ENCODE assay signal across 10 mouse cellular contexts in the genomic region with DNA sequence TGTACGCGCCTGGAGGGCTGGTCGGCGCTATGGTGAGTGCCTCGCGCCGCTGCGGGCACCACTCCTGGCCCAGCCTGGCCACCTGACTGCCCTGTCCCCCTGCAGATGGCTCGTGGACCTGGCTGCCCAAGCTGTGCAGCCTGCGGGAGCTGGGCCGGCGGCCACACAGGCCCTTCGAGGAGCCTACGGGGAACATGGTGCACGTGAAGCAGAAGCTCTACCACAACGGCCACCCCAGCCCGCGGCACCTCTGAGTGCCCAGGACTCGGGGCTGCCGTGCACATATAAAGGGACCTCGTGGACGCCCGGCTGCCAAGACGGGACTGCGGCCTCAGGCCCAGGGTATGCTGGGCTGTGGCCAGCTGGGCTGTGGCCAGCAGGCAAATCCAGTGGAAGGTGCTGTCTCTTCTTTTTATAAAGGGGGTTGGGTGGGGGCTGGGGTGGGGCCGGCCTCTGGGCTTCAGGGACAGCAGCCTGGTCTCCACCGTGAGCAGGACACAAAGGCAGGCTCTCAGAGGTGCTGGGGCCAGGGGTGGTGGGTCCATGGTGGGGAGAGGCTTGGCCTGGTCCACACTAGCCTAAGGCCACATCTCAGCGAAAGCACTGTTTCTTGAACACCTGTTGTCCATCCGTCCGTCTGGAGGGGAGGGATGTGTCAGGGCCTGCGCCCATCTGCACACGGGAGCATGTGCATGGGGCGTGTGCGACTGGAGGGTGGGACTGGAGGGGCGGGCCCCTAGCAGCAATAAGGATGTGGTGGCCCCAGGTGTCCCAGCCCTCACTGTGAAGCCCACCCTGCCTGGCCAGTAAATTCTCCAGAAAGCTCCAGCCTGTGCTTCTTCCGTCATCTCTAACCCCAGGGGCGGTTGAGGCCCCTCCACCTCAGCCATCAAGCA. TPM values are rescaled to one million over a fixed set of nuclear protein-coding genes. Genes with fewer than 3 reads are reported as not detected.
A peak's percentile ranks its signal among the peaks of the same experiment; 100 is the strongest.
DNase-seq lines count a peak whose midpoint lies in the region; ATAC-seq and TF ChIP-seq lines count a peak whose summit lies in the region.
"Had no signal": no experiment of that assay in that cellular context is flagged by ENCODE, and none has a peak within 500 bp of the region (broad histone marks: within the 10 kb centered on the region; RNA-seq: fewer than 3 reads in every experiment).

No protein-coding gene starts in this region.

- H3K9ac ChIP-seq in hindbrain, postnatal 0 days (replicated peaks; ENCODE audit: low read length): no peak overlapping the region
- H3K9ac ChIP-seq in hindbrain, embryonic 13.5 days: no peak overlapping the region
- no peak overlapping the region for H3K9ac ChIP-seq in neural tube, embryonic 13.5 days
- no peak overlapping the region for H3K9ac ChIP-seq in neural tube, embryonic 15.5 days (replicated peaks)
- H3K9ac ChIP-seq: limb, embryonic 13.5 days had no signal

- peak; percentile 59 for DNase-seq in hindbrain, postnatal 0 days (ENCODE audit: low spot score)
- peak; percentile 83 to 86 for DNase-seq in cerebellum, adult 2 months
- DNase-seq in heart, postnatal 14 days: peak; percentile 50 to 59
- DNase-seq in urinary bladder, adult 2 months (ENCODE audit: low spot score): no peak

- TF ChIP-seq POLR2A in cerebellum, adult 2 months (IDR thresholded peaks at IDR 0.05; ENCODE audit: borderline replicate concordance, insufficient read depth, low read length): 0 out of 2 replicates have a peak, but pooled peaks have one; percentile 7

- peaks cover 8% of the 10 kb centered on the region; the same call in 1 of the 2 replicates for H3K4me1 ChIP-seq in hindbrain, postnatal 0 days (ENCODE audit: insufficient read depth, low read length)
- H3K4me1 ChIP-seq in hindbrain, embryonic 13.5 days (replicated peaks): peaks cover 28% of the 10 kb centered on the region
- peaks cover 30% of the 10 kb centered on the region for H3K4me1 ChIP-seq in neural tube, embryonic 13.5 days (replicated peaks)
- H3K4me1 ChIP-seq in neural tube, embryonic 15.5 days: peaks cover 33% of the 10 kb centered on the region
- peaks cover 68% of the 10 kb centered on the region for H3K4me1 ChIP-seq in cerebellum, adult 2 months (ENCODE audit: control insufficient read depth, insufficient read depth, low read length)

- H3K4me2 ChIP-seq in hindbrain, postnatal 0 days (ENCODE audit: low read depth, low read length): no peak overlapping the region
- no peak overlapping the region for H3K4me2 ChIP-seq in hindbrain, embryonic 13.5 days
- H3K4me2 ChIP-seq in neural tube, embryonic 13.5 days: no peak overlapping the region
- no peak overlapping the region for H3K4me2 ChIP-seq in neural tube, embryonic 15.5 days
- H3K4me2 ChIP-seq: limb, embryonic 13.5 days had no signal

- H3K36me3 ChIP-seq in hindbrain, postnatal 0 days (ENCODE audit: insufficient read depth, low read length): peaks cover 36% of the 10 kb centered on the region
- peaks cover 80% of the 10 kb centered on the region for H3K36me3 ChIP-seq in hindbrain, embryonic 13.5 days
- peaks cover 74% of the 10 kb centered on the region for H3K36me3 ChIP-seq in neural tube, embryonic 13.5 days
- H3K36me3 ChIP-seq in neural tube, embryonic 15.5 days: peaks cover 76% of the 10 kb centered on the region

- H3K27me3 ChIP-seq in hindbrain, postnatal 0 days (ENCODE audit: insufficient read depth, low read length): no peaks in the 10 kb centered on the region
- no peaks in the 10 kb centered on the region for H3K27me3 ChIP-seq in hindbrain, embryonic 13.5 days
- H3K27me3 ChIP-seq in neural tube, embryonic 13.5 days: no peaks in the 10 kb centered on the region
- H3K27me3 ChIP-seq in neural tube, embryonic 15.5 days (replicated peaks): no peaks in the 10 kb centered on the region
- no peaks in the 10 kb centered on the region for H3K27me3 ChIP-seq in cerebellum, adult 2 months (ENCODE audit: control insufficient read depth, insufficient read depth, low read length)
- H3K27me3 ChIP-seq: limb, embryonic 13.5 days; megakaryocyte, embryonic 14.5 days; Patski had no signal

- 64% methylated on average over 37 of the region's 37 CpGs for WGBS in hindbrain, postnatal 0 days
- 85% methylated on average over 37 of the region's 37 CpGs for WGBS in hindbrain, embryonic 13.5 days
- WGBS in neural tube, embryonic 13.5 days: 77% methylated on average over 37 of the region's 37 CpGs
- WGBS in neural tube, embryonic 15.5 days: 71% methylated on average over 37 of the region's 37 CpGs
- 13% methylated on average over 37 of the region's 37 CpGs for WGBS in cerebellum, adult 2 months

- H3K27ac ChIP-seq in hindbrain, postnatal 0 days: peak overlapping the region; percentile 28; the same call in 1 of the 2 replicates
- no peak overlapping the region for H3K27ac ChIP-seq in hindbrain, embryonic 13.5 days
- no peak overlapping the region for H3K27ac ChIP-seq in neural tube, embryonic 13.5 days (replicated peaks)
- H3K27ac ChIP-seq in neural tube, embryonic 15.5 days (replicated peaks): no peak overlapping the region
- H3K27ac ChIP-seq in cerebellum, adult 2 months (ENCODE audit: insufficient read depth, low read length): peak overlapping the region; percentile 48
- H3K27ac ChIP-seq: limb, embryonic 13.5 days had no signal

- H3K9me3 ChIP-seq in hindbrain, postnatal 0 days (ENCODE audit: low read length): no peaks in the 10 kb centered on the region
- no peaks in the 10 kb centered on the region for H3K9me3 ChIP-seq in hindbrain, embryonic 13.5 days
- H3K9me3 ChIP-seq in neural tube, embryonic 13.5 days: no peaks in the 10 kb centered on the region
- H3K9me3 ChIP-seq in neural tube, embryonic 15.5 days (replicated peaks): no peaks in the 10 kb centered on the region
- H3K9me3 ChIP-seq: limb, embryonic 13.5 days; megakaryocyte, embryonic 14.5 days had no signal

- intact Hi-C loops in heart, postnatal 14 days (cut with DNase I): no loop called here

- no peak overlapping the region for H3K4me3 ChIP-seq in hindbrain, postnatal 0 days (ENCODE audit: low read length)
- no peak overlapping the region for H3K4me3 ChIP-seq in hindbrain, embryonic 13.5 days
- no peak overlapping the region for H3K4me3 ChIP-seq in neural tube, embryonic 13.5 days
- no peak overlapping the region for H3K4me3 ChIP-seq in neural tube, embryonic 15.5 days (replicated peaks)
- peak overlapping the region; percentile 6 for H3K4me3 ChIP-seq in cerebellum, adult 2 months (replicated peaks; ENCODE audit: insufficient read depth, low read depth, low read length)
- H3K4me3 ChIP-seq: limb, embryonic 13.5 days; megakaryocyte, embryonic 14.5 days had no signal

- peak; percentile 21; the same call in 1 of the 2 replicates for ATAC-seq in hindbrain, postnatal 0 days
- no peak for ATAC-seq in hindbrain, embryonic 13.5 days (ENCODE audit: low FRiP score)
- ATAC-seq in neural tube, embryonic 13.5 days (ENCODE audit: low read depth): 0 out of 2 replicates have a peak, but pooled peaks have one; percentile 12
- ATAC-seq in neural tube, embryonic 15.5 days (ENCODE audit: low FRiP score): no peak
- ATAC-seq: Patski had no signal

- no peak for TF ChIP-seq CTCF in hindbrain, postnatal 0 days (IDR thresholded peaks at IDR 0.05; ENCODE audit: low read depth)
- no peak for TF ChIP-seq CTCF in cerebellum, adult 2 months (IDR thresholded peaks at IDR 0.05; ENCODE audit: borderline replicate concordance, insufficient read depth, low read depth, low read length)

RNA-seq across cellular contexts. Expression of a gene that starts 5.4 kb away (rescaled TPM):
- total RNA-seq in hindbrain, postnatal 0 days (2014; rRNA removed): 73.3 and 82.2 TPM in 2 replicates
- polyA plus RNA-seq in hindbrain, postnatal 0 days (2015; fragmentation: Nextera tagmentation; extraction: Ambion mirVana): 31.0 and 33.6 TPM in 2 replicates
- 11.6 and 12.0 TPM in 2 replicates for polyA plus RNA-seq in hindbrain, embryonic 13.5 days (2015; fragmentation: Nextera tagmentation; extraction: Ambion mirVana)
- polyA plus RNA-seq in neural tube, embryonic 13.5 days (2015; fragmentation: Nextera tagmentation; extraction: Ambion mirVana): 10.4 and 12.0 TPM in 2 replicates
- polyA plus RNA-seq in neural tube, embryonic 15.5 days (2015; fragmentation: Nextera tagmentation; extraction: Ambion mirVana): 23.7 and 28.3 TPM in 2 replicates
- 123 and 133 TPM in 2 replicates for polyA plus RNA-seq in cerebellum, adult 2 months (2012; rRNA removed)
- total RNA-seq in heart, postnatal 14 days (2021): under 1 TPM; 0.38 to 0.44 TPM
- 2.7 and 3.3 TPM in 2 replicates for polyA plus RNA-seq in urinary bladder, adult 2 months (2012; rRNA removed)

RNA-seq across cellular contexts. Expression of a gene that starts 20.9 kb away (rescaled TPM):
- 65.7 and 83.4 TPM in 2 replicates for total RNA-seq in hindbrain, postnatal 0 days (2014; rRNA removed)
- 68.8 and 72.2 TPM in 2 replicates for polyA plus RNA-seq in hindbrain, postnatal 0 days (2015; fragmentation: Nextera tagmentation; extraction: Ambion mirVana)
- polyA plus RNA-seq in hindbrain, embryonic 13.5 days (2015; fragmentation: Nextera tagmentation; extraction: Ambion mirVana): 78.1 and 82.3 TPM in 2 replicates
- polyA plus RNA-seq in neural tube, embryonic 13.5 days (2015; fragmentation: Nextera tagmentation; extraction: Ambion mirVana): 75.1 and 76.4 TPM in 2 replicates
- 90.0 and 96.6 TPM in 2 replicates for polyA plus RNA-seq in neural tube, embryonic 15.5 days (2015; fragmentation: Nextera tagmentation; extraction: Ambion mirVana)
- polyA plus RNA-seq in cerebellum, adult 2 months (2012; rRNA removed): 114 and 123 TPM in 2 replicates
- 10 to 100 TPM; 54.3 to 59.2 TPM for total RNA-seq in heart, postnatal 14 days (2021)
- polyA plus RNA-seq in urinary bladder, adult 2 months (2012; rRNA removed): 63.3 and 74.8 TPM in 2 replicates

RNA-seq across cellular contexts. Expression of a gene that starts 34.5 kb away (rescaled TPM):
- 43.3 and 55.5 TPM in 2 replicates for total RNA-seq in hindbrain, postnatal 0 days (2014; rRNA removed)
- polyA plus RNA-seq in hindbrain, postnatal 0 days (2015; fragmentation: Nextera tagmentation; extraction: Ambion mirVana): 27.8 and 29.4 TPM in 2 replicates
- polyA plus RNA-seq in hindbrain, embryonic 13.5 days (2015; fragmentation: Nextera tagmentation; extraction: Ambion mirVana): 23.2 and 24.4 TPM in 2 replicates
- polyA plus RNA-seq in neural tube, embryonic 13.5 days (2015; fragmentation: Nextera tagmentation; extraction: Ambion mirVana): 23.0 and 23.4 TPM in 2 replicates
- 30.0 and 31.9 TPM in 2 replicates for polyA plus RNA-seq in neural tube, embryonic 15.5 days (2015; fragmentation: Nextera tagmentation; extraction: Ambion mirVana)
- polyA plus RNA-seq in cerebellum, adult 2 months (2012; rRNA removed): 33.8 and 35.4 TPM in 2 replicates
- total RNA-seq in heart, postnatal 14 days (2021): 10 to 100 TPM in 1 of 2 experiments, 1 to 10 TPM in 1; 9.2 to 12.6 TPM
- 29.3 and 32.1 TPM in 2 replicates for polyA plus RNA-seq in urinary bladder, adult 2 months (2012; rRNA removed)

RNA-seq across cellular contexts. Expression of a gene that starts 35.4 kb away (rescaled TPM):
- 110 and 117 TPM in 2 replicates for total RNA-seq in hindbrain, postnatal 0 days (2014; rRNA removed)
- polyA plus RNA-seq in hindbrain, postnatal 0 days (2015; fragmentation: Nextera tagmentation; extraction: Ambion mirVana): 165 and 169 TPM in 2 replicates
- 171 and 177 TPM in 2 replicates for polyA plus RNA-seq in hindbrain, embryonic 13.5 days (2015; fragmentation: Nextera tagmentation; extraction: Ambion mirVana)
- polyA plus RNA-seq in neural tube, embryonic 13.5 days (2015; fragmentation: Nextera tagmentation; extraction: Ambion mirVana): 178 and 184 TPM in 2 replicates
- 165 and 171 TPM in 2 replicates for polyA plus RNA-seq in neural tube, embryonic 15.5 days (2015; fragmentation: Nextera tagmentation; extraction: Ambion mirVana)
- polyA plus RNA-seq in cerebellum, adult 2 months (2012; rRNA removed): 141 and 152 TPM in 2 replicates
- total RNA-seq in heart, postnatal 14 days (2021): 10 to 100 TPM; 44.3 to 48.6 TPM
- 119 and 148 TPM in 2 replicates for polyA plus RNA-seq in urinary bladder, adult 2 months (2012; rRNA removed)

RNA-seq across cellular contexts. Expression of a gene that starts 45.7 kb away (rescaled TPM):
- 0.86 and 2.3 TPM in 2 replicates for total RNA-seq in hindbrain, postnatal 0 days (2014; rRNA removed)
- 1.0 and 1.2 TPM in 2 replicates for polyA plus RNA-seq in hindbrain, postnatal 0 days (2015; fragmentation: Nextera tagmentation; extraction: Ambion mirVana)
- polyA plus RNA-seq in hindbrain, embryonic 13.5 days (2015; fragmentation: Nextera tagmentation; extraction: Ambion mirVana): 0.49 and 0.62 TPM in 2 replicates
- polyA plus RNA-seq in neural tube, embryonic 13.5 days (2015; fragmentation: Nextera tagmentation; extraction: Ambion mirVana): 0.49 and 1.1 TPM in 2 replicates
- polyA plus RNA-seq in neural tube, embryonic 15.5 days (2015; fragmentation: Nextera tagmentation; extraction: Ambion mirVana): 0.78 and 1.2 TPM in 2 replicates
- polyA plus RNA-seq in cerebellum, adult 2 months (2012; rRNA removed): 61.7 and 81.7 TPM in 2 replicates
- total RNA-seq in heart, postnatal 14 days (2021): 1 to 10 TPM; 1.2 TPM
- 0.91 and 0.93 TPM in 2 replicates for polyA plus RNA-seq in urinary bladder, adult 2 months (2012; rRNA removed)

Comparison
In these comparisons a context has a peak if more than half of its experiments do, and no peak if none do; other contexts are left out.
1. ATAC-seq: peak in hindbrain, postnatal 0 days (single experiment) and neural tube, embryonic 13.5 days (single experiment); none in hindbrain, embryonic 13.5 days (single experiment) and neural tube, embryonic 15.5 days (single experiment).
2. H3K27ac ChIP-seq: peak in hindbrain, postnatal 0 days (single experiment) and cerebellum, adult 2 months (single experiment); none in hindbrain, embryonic 13.5 days (single experiment), neural tube, embryonic 13.5 days (single experiment) and neural tube, embryonic 15.5 days (single experiment).